Mouse (Mus musculus) liver, postnatal 0 days (tissue): ENCODE data around the gene Zdhhc17.

Experiments used
- CTCF ChIP-seq: sonication (generic); IDR thresholded peaks from 2 replicates; pipeline ENCODE4 v1.5.1; 2016; ENCODE audit warnings: antibody characterized with exemption, low read depth
- EP300 ChIP-seq: IDR thresholded peaks from 2 replicates; pipeline ENCODE4 v1.6.1; 2016; ENCODE audit warnings: antibody characterized with exemption, low read depth, mild to moderate bottlenecking

DNA sequence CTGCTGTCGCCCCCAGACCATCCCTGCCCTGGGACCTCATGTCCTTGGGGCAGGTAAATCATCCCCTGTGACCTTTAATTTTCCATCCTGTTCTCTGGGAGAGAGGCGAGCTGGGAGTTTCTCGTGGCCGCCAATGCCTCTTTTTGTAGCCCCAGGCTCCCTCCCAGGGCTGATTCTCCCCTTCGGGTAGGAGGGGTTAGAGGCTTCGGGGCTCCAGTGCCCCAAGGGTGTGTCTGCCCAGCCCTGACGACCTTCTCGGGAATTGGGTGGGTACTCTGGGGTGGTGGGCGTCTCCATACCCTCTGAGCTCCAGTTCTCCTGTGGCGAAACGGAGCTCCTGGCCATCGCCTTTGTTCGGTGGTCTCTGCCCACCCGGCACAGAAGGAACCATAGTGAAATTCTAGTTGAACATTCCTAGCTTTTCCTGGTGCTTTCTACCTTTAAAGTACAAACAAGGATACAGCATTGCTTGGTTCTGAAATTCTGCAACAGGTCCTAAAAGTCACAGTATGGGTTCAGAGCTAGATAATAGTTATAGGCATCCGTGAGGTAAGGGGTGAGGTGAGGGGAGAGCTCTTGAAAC, 89.5 kb downstream of the Zdhhc17 start:
- TF ChIP-seq CTCF (no peak), EP300 (no peak)
